Mouse (Mus musculus) CH12.LX (cell line): ENCODE results near the gene Rps3. TPM values are rescaled to one million over a fixed set of nuclear protein-coding genes. Genes with fewer than 3 reads are reported as not detected.

ENCODE experiments used
- DNase-seq: peaks from one replicate; pipeline ENCODE4 v3.0.0-alpha.2; 2013; ENCODE audit errors: extremely low read depth
- H3K27ac ChIP-seq: 2 replicates; pipeline ENCODE4 v1.5.1; 2012; ENCODE audit warnings: low read depth, mild to moderate bottlenecking, control low read depth, moderate library complexity; ENCODE audit not compliant: insufficient read depth
- H3K27me3 ChIP-seq: replicated peaks from 2 replicates; pipeline ENCODE3; 2012; ENCODE audit warnings: inconsistent platforms
- H3K36me3 ChIP-seq, 2 experiments: replicated peaks in 1 of 2; 2 replicates each; pipeline versions ENCODE3 to v1.6.1; 2012; ENCODE audit warnings: inconsistent platforms in 1 of 2, low read length in 1 of 2, mild to moderate bottlenecking in 1 of 2, mixed read lengths in 1 of 2, moderate library complexity in 1 of 2; ENCODE audit not compliant: control insufficient read depth in 1 of 2, insufficient read depth in 1 of 2
- H3K4me1 ChIP-seq, 2 experiments: 2 replicates each; pipeline ENCODE4 v1.6.1; 2012; ENCODE audit warnings: inconsistent platforms in 1 of 2, moderate library complexity in 1 of 2; ENCODE audit not compliant: insufficient read depth in 2 of 2, control insufficient read depth in 1 of 2
- H3K4me2 ChIP-seq: 2 replicates; pipeline ENCODE4 v1.6.1; 2012; ENCODE audit warnings: low read depth, mild to moderate bottlenecking, control low read depth; ENCODE audit not compliant: poor library complexity, insufficient read depth, severe bottlenecking
- H3K4me3 ChIP-seq, 3 experiments: fragments of 150-350 bp in 1 of 3; sonication (generic) in 1 of 3; replicated peaks in 1 of 3; 2 replicates each; pipeline versions ENCODE3 to v1.5.1; 2011 to 2012; ENCODE audit warnings: low read depth in 2 of 3, low read length in 2 of 3, mild to moderate bottlenecking in 2 of 3, moderate library complexity in 2 of 3, control low read depth in 1 of 3, improper control_type of control experiment in 1 of 3, inconsistent platforms in 1 of 3, mixed read lengths in 1 of 3; ENCODE audit not compliant: poor library complexity in 1 of 3
- H3K79me2 ChIP-seq: replicated peaks from 2 replicates; pipeline ENCODE4 v1.6.1; 2012; ENCODE audit warnings: mild to moderate bottlenecking, moderate library complexity; ENCODE audit not compliant: control insufficient read depth, poor library complexity, insufficient read depth, severe bottlenecking; ENCODE audit errors: extremely low read depth
- H3K9ac ChIP-seq: 2 replicates; pipeline ENCODE4 v1.6.1; 2012; ENCODE audit warnings: low read depth, mild to moderate bottlenecking, control low read depth, moderate library complexity; ENCODE audit not compliant: insufficient read depth
- H3K9me3 ChIP-seq: replicated peaks from 2 replicates; pipeline ENCODE3; 2012; ENCODE audit warnings: low read length, inconsistent platforms, mixed read lengths
- CTCF ChIP-seq, 2 experiments: IDR thresholded peaks in 1 of 2; conservative IDR thresholded peaks in 1 of 2; 2 replicates each; pipeline ENCODE4 v1.5.1; 2011 to 2012; ENCODE audit warnings: low read depth in 2 of 2, low read length in 2 of 2, improper control_type of control experiment in 1 of 2, inconsistent platforms in 1 of 2, mild to moderate bottlenecking in 1 of 2, moderate library complexity in 1 of 2
- E2F4 ChIP-seq: IDR thresholded peaks from 2 replicates; pipeline ENCODE4 v1.6.1; 2011; ENCODE audit warnings: low read depth, low read length, improper control_type of control experiment; ENCODE audit not compliant: insufficient replicate concordance
- ELF1 ChIP-seq: IDR thresholded peaks from 2 replicates; pipeline ENCODE4 v1.6.1; 2014; ENCODE audit warnings: low read depth, mild to moderate bottlenecking, inconsistent platforms, low read length, improper control_type of control experiment
- ETS1 ChIP-seq: conservative IDR thresholded peaks from 2 replicates; pipeline ENCODE4 v1.6.1; 2012; ENCODE audit warnings: low read depth, mild to moderate bottlenecking, inconsistent platforms, low read length, improper control_type of control experiment, moderate library complexity
- GABPA ChIP-seq: IDR thresholded peaks from 2 replicates; pipeline ENCODE4 v1.6.1; 2012; ENCODE audit warnings: low read depth, low read length, improper control_type of control experiment, inconsistent platforms; ENCODE audit not compliant: insufficient replicate concordance
- IRF4 ChIP-seq: IDR thresholded peaks from 2 replicates; pipeline ENCODE4 v1.6.1; 2014; ENCODE audit warnings: low read depth, mild to moderate bottlenecking, inconsistent platforms, low read length, improper control_type of control experiment
- JUN ChIP-seq: IDR thresholded peaks from 2 replicates; pipeline ENCODE4 v1.6.1; 2011; ENCODE audit warnings: low read depth, mild to moderate bottlenecking, low read length, improper control_type of control experiment, moderate library complexity; ENCODE audit not compliant: insufficient read depth
- JUND ChIP-seq: conservative IDR thresholded peaks from 2 replicates; pipeline ENCODE4 v1.6.1; 2011; ENCODE audit warnings: low read depth, low read length, improper control_type of control experiment
- KAT2A ChIP-seq: IDR thresholded peaks from 2 replicates; pipeline ENCODE4 v1.6.1; 2012; ENCODE audit warnings: low read length, improper control_type of control experiment, inconsistent platforms; ENCODE audit not compliant: insufficient replicate concordance
- MAFK ChIP-seq: IDR thresholded peaks from 2 replicates; pipeline ENCODE4 v1.6.1; 2011; ENCODE audit warnings: low read length, improper control_type of control experiment; ENCODE audit not compliant: insufficient replicate concordance
- MEF2A ChIP-seq: IDR thresholded peaks from 2 replicates; pipeline ENCODE4 v1.6.1; 2014; ENCODE audit warnings: low read depth, mild to moderate bottlenecking, inconsistent platforms, low read length, improper control_type of control experiment, borderline replicate concordance
- NELFE ChIP-seq: IDR thresholded peaks from 2 replicates; pipeline ENCODE4 v1.6.1; 2011; ENCODE audit warnings: low read depth, low read length, improper control_type of control experiment
- RAD21 ChIP-seq: IDR thresholded peaks from 2 replicates; pipeline ENCODE4 v1.6.1; 2011; ENCODE audit warnings: low read depth, mild to moderate bottlenecking, low read length, improper control_type of control experiment, moderate library complexity
- SIN3A ChIP-seq: IDR thresholded peaks from 2 replicates; pipeline ENCODE4 v1.6.1; 2012; ENCODE audit warnings: low read length, improper control_type of control experiment, inconsistent platforms
- TBP ChIP-seq: conservative IDR thresholded peaks from 2 replicates; pipeline ENCODE4 v1.6.1; 2011; ENCODE audit warnings: low read depth, low read length, improper control_type of control experiment
- USF1 ChIP-seq: IDR thresholded peaks from 2 replicates; pipeline ENCODE4 v1.6.1; 2014; ENCODE audit warnings: low read depth, mild to moderate bottlenecking, inconsistent platforms, low read length, improper control_type of control experiment
- USF2 ChIP-seq: conservative IDR thresholded peaks from 2 replicates; pipeline ENCODE4 v1.6.1; 2011; ENCODE audit warnings: low read depth, low read length, improper control_type of control experiment
- ZC3H11A ChIP-seq: IDR thresholded peaks from 2 replicates; pipeline ENCODE4 v1.6.1; 2012; ENCODE audit warnings: low read depth, mild to moderate bottlenecking, inconsistent platforms, low read length, improper control_type of control experiment
- ZNF384 ChIP-seq: IDR thresholded peaks from 2 replicates; pipeline ENCODE4 v1.6.1; 2012; ENCODE audit warnings: low read depth, low read length, improper control_type of control experiment, inconsistent platforms
- dilution Hi-C: fragments of 300-500 bp; cut with MboI; formaldehyde crosslinking; loops from 2 replicates; pipeline ENCODE4 v1.14.3; 2020; ENCODE audit warnings: low sequenced_read_pairs; ENCODE audit not compliant: extremely low pct_unique_long_range_greater_than_20kb, extremely low pct_ligation_motif_present
- in situ Hi-C: fragments of 300-500 bp; cut with MboI; formaldehyde crosslinking; loops from 3 replicates; pipeline ENCODE4 v1.14.3; 2019; ENCODE audit warnings: low sequenced_read_pairs, low pct_ligation_motif_present, low pct_unique_long_range_greater_than_20kb, mixed read lengths
- polyA plus RNA-seq: library from polyadenylated mRNA; unstranded; fragments of >175 nt; gene quantifications from 2 replicates; pipeline ENCODE4 v1.2.1, GENCODE M21; 2012; ENCODE audit warnings: low read depth; ENCODE audit not compliant: insufficient read length
- total RNA-seq, 2 experiments: library from RNA; depleted of rRNA; stranded (reverse); fragments of 300-350 nt in 1 of 2; fragments of >200 nt in 1 of 2; gene quantifications; 2 replicates each; pipeline ENCODE4 v1.2.3; 2012 to 2014

Gene Rps3
- total and polyA plus RNA-seq, 3 experiments = 1,738 to 3,699 (median 2,320) TPM

DNA sequence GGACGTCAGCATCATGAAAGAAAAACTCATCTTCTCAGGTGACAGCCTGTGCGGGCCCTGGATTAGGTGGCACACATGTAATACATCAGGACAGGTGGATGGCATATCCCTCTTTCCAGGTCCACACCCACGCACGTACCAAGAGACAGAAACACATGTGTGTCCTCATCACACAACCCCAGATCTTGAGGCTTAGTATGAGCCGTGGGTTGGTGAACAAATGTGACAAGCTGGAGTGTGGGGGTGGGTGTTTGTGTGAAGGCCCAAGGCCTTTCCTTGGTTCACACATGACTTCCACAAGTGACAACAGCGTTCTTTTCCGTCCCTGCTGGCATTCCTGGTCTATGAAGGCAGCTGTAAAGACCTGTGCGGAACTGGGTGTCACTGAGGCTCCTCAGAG is 24.7 kb downstream of the Rps3 start:
- DNase-seq = no peak
- Histone ChIP-seq H3K27me3 (no peaks in the 10 kb centered on the region), H3K4me2 (no peak overlapping the region), H3K4me1 (no peaks in the 10 kb centered on the region), H3K9ac (no peak overlapping the region), H3K4me3 (no peak overlapping the region), H3K36me3 (peaks cover 0 to 79% of the 10 kb centered on the region in 2 experiments), H3K9me3 (peaks cover 2% of the 10 kb centered on the region), H3K79me2 (no peaks in the 10 kb centered on the region), H3K27ac (no peak overlapping the region)
- in situ Hi-C loops (no loop called here), dilution Hi-C loops (no loop called here)
- no peak for TF ChIP-seq GABPA

DNA sequence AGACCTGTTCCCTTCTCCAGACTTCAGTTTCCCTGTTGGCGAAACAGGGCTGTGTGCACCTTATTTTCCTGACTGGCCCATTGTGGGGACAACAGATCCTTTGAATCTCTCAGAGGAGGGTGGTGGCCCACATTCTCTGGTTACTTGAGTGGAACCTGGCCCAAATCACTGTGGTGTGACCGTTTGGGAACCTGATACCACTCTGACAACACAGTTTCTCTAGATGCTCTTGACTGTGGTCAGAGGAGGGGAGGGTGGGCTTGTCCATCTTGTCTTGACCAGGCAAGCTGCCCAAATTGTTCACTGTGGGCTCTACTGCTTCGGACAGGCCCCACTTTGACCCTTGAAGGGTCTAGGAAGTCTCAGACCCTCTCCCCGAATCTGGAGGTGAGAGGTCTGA is 29.5 kb downstream of the Rps3 start:
- dilution Hi-C loops = no loop called here
- H3K9ac ChIP-seq = no peak overlapping the region
- H3K27me3 ChIP-seq = no peaks in the 10 kb centered on the region
- peaks cover under 1 to 16% of the 10 kb centered on the region in 2 experiments; a peak in 2 of 4 replicates for H3K4me1 ChIP-seq
- in situ Hi-C loops = loop anchor here (5.0 kb wide), 1 partner anchor 77 kb away; no protein-coding TSS in a partner anchor
- no peak overlapping the region for H3K27ac ChIP-seq
- TF ChIP-seq TBP (no peak), ETS1 (no peak), KAT2A (no peak), IRF4 (no peak), USF2 (no peak), ZC3H11A (no peak), SIN3A (no peak), RAD21 (no peak), MAFK (no peak), USF1 (no peak), E2F4 (no peak), MEF2A (no peak), JUN (no peak), NELFE (no peak), ZNF384 (no peak), GABPA (no peak), JUND (no peak), CTCF (conservative IDR thresholded peaks at IDR 0.05 in 1 of 2, IDR thresholded peaks at IDR 0.05 in 1 of 2; ENCODE audit: low read depth in 2 of 2, low read length in 2 of 2) (no peak), ELF1 (no peak)
- H3K4me3 ChIP-seq = no peak overlapping the region
- H3K9me3 ChIP-seq = no peaks in the 10 kb centered on the region
- H3K79me2 ChIP-seq = no peaks in the 10 kb centered on the region
- H3K36me3 ChIP-seq = peaks cover 0 to 67% of the 10 kb centered on the region in 2 experiments
- H3K4me2 ChIP-seq = no peak overlapping the region
- DNase-seq = no peak
